Comparison of ENCODE assay signal across 21 mouse cellular contexts in genomic region chr1:151721357-151721983, GRCm38 (mm10). TPM values are rescaled to one million over a fixed set of nuclear protein-coding genes. Genes with fewer than 3 reads are reported as not detected.
DNase-seq lines count a peak whose midpoint lies in the region; ATAC-seq and TF ChIP-seq lines count a peak whose summit lies in the region.
"Had no signal": no experiment of that assay in that cellular context is flagged by ENCODE, and none has a peak within 500 bp of the region (broad histone marks: within the 10 kb centered on the region; RNA-seq: fewer than 3 reads in every experiment).

No protein-coding gene starts in this region.

- intact Hi-C loops in left cerebral cortex, adult 2 months (cut with DNase I), result no loop called here

- peak; percentile 41 for DNase-seq in adrenal gland, postnatal 14 days
- no peak for DNase-seq in adrenal gland, adult 8-10 months
- DNase-seq in liver, postnatal 0 days, result no peak
- no peak for DNase-seq in liver, embryonic 11.5 days (ENCODE audit: low spot score)
- DNase-seq in 3T3-L1 (ENCODE audit: low read depth, low spot score), result peak; percentile 10
- peak; percentile 73 for DNase-seq in brain, embryonic 14.5 days (ENCODE audit: low read depth)
- DNase-seq in left cerebral cortex, adult 2 months (ENCODE audit: extremely low spot score in 1 of 2, low spot score in 2 of 2), result no peak
- DNase-seq: cerebellum, adult 9-10 months; heart, postnatal 36 days; kidney, adult 11 months; thymus, postnatal 25 days had no signal

- peaks cover 13% of the 10 kb centered on the region; the same call in 1 of the 2 replicates for H3K36me3 ChIP-seq in liver, postnatal 0 days (replicated peaks; ENCODE audit: insufficient read depth, low read length)
- no peaks in the 10 kb centered on the region for H3K36me3 ChIP-seq in liver, embryonic 11.5 days (ENCODE audit: control insufficient read depth, insufficient read depth, low read length)
- H3K36me3 ChIP-seq: embryonic facial prominence, embryonic 13.5 days; heart, embryonic 13.5 days; limb, embryonic 12.5 days; neural tube, embryonic 15.5 days had no signal

- TF ChIP-seq EP300 in liver, postnatal 0 days (IDR thresholded peaks at IDR 0.05; ENCODE audit: low read depth), result no peak

- no peaks in the 10 kb centered on the region for H3K9me3 ChIP-seq in liver, postnatal 0 days (ENCODE audit: low read length)
- no peaks in the 10 kb centered on the region for H3K9me3 ChIP-seq in liver, embryonic 11.5 days (ENCODE audit: control insufficient read depth, low read length)
- H3K9me3 ChIP-seq: embryonic facial prominence, embryonic 13.5 days; heart, embryonic 13.5 days; limb, embryonic 12.5 days; neural tube, embryonic 15.5 days had no signal

- no peaks in the 10 kb centered on the region for H3K27me3 ChIP-seq in liver, postnatal 0 days (ENCODE audit: insufficient read depth, low read length)
- no peaks in the 10 kb centered on the region for H3K27me3 ChIP-seq in liver, embryonic 11.5 days (replicated peaks; ENCODE audit: control insufficient read depth, insufficient read depth, low read length)
- H3K27me3 ChIP-seq: embryonic facial prominence, embryonic 13.5 days; heart, embryonic 13.5 days; limb, embryonic 12.5 days; neural tube, embryonic 15.5 days; Patski had no signal

- no peak overlapping the region for H3K9ac ChIP-seq in liver, postnatal 0 days (replicated peaks)
- no peak overlapping the region for H3K9ac ChIP-seq in liver, embryonic 11.5 days (ENCODE audit: low read depth, low read length)
- H3K9ac ChIP-seq: embryonic facial prominence, embryonic 13.5 days; heart, embryonic 13.5 days; limb, embryonic 12.5 days; neural tube, embryonic 15.5 days had no signal

- no peak for TF ChIP-seq POLR2A in brain, embryonic 14.5 days (IDR thresholded peaks at IDR 0.05; ENCODE audit: borderline replicate concordance, extremely low read depth, insufficient read depth, insufficient read length, poor library complexity, severe bottlenecking)

- H3K4me1 ChIP-seq in liver, postnatal 0 days (ENCODE audit: insufficient read depth), result peaks cover 16% of the 10 kb centered on the region
- 0 out of 2 replicates have a peak, but pooled peaks cover 2% of the 10 kb centered on the region for H3K4me1 ChIP-seq in liver, embryonic 11.5 days (replicated peaks; ENCODE audit: control insufficient read depth, insufficient read depth, low read length)
- H3K4me1 ChIP-seq: embryonic facial prominence, embryonic 13.5 days; limb, embryonic 12.5 days had no signal

- H3K4me3 ChIP-seq in liver, postnatal 0 days (ENCODE audit: low read depth, low read length), result no peak overlapping the region
- no peak overlapping the region for H3K4me3 ChIP-seq in liver, embryonic 11.5 days (ENCODE audit: low read depth, low read length)
- H3K4me3 ChIP-seq in left cerebral cortex, adult 2 months, result no peak overlapping the region
- H3K4me3 ChIP-seq: embryonic facial prominence, embryonic 13.5 days; heart, embryonic 13.5 days; limb, embryonic 12.5 days; myocyte; neural tube, embryonic 15.5 days had no signal

- no peak overlapping the region for H3K4me2 ChIP-seq in liver, postnatal 0 days (ENCODE audit: low read depth, low read length)
- H3K4me2 ChIP-seq in liver, embryonic 11.5 days, result no peak overlapping the region
- H3K4me2 ChIP-seq: embryonic facial prominence, embryonic 13.5 days; heart, embryonic 13.5 days; limb, embryonic 12.5 days; neural tube, embryonic 15.5 days had no signal

- 0 out of 2 replicates have a peak overlapping the region, but pooled peaks have one; percentile 16 for H3K27ac ChIP-seq in liver, postnatal 0 days (ENCODE audit: low read depth)
- no peak overlapping the region for H3K27ac ChIP-seq in liver, embryonic 11.5 days (ENCODE audit: low read depth, low read length)
- no peak overlapping the region for H3K27ac ChIP-seq in left cerebral cortex, adult 2 months
- H3K27ac ChIP-seq: embryonic facial prominence, embryonic 13.5 days; heart, embryonic 13.5 days; kidney, postnatal 0 days; limb, embryonic 12.5 days; neural tube, embryonic 15.5 days; stomach, postnatal 0 days had no signal

- TF ChIP-seq CTCF in liver, postnatal 0 days (IDR thresholded peaks at IDR 0.05; ENCODE audit: low read depth), result no peak
- TF ChIP-seq CTCF in brain, embryonic 14.5 days (IDR thresholded peaks at IDR 0.05; ENCODE audit: borderline replicate concordance, extremely low read depth, insufficient read depth, insufficient read length), result no peak
- no peak for TF ChIP-seq CTCF in left cerebral cortex, adult 2 months (IDR thresholded peaks at IDR 0.05)

- 75% methylated on average over 10 of the region's 10 CpGs for WGBS in liver, postnatal 0 days (ENCODE audit: insufficient replicate concordance)
- 76% methylated on average over 10 of the region's 10 CpGs for WGBS in liver, embryonic 11.5 days

- ATAC-seq in liver, postnatal 0 days, result peak; percentile 24; the same call in 1 of the 2 replicates
- no peak for ATAC-seq in liver, embryonic 11.5 days (replicated peaks; ENCODE audit: low FRiP score)
- ATAC-seq: activated CD4-positive, CD25-positive, alpha-beta regulatory T cell, adult 4 months; hindbrain, embryonic 16.5 days; Patski had no signal

RNA-seq across cellular contexts. Expression of gene Edem3, which starts 33.7 kb away (rescaled TPM):
- total RNA-seq in adrenal gland, postnatal 14 days (2021), result 88.7 and 96.0 TPM in 2 replicates
- total RNA-seq in adrenal gland, adult 8-10 months (2022), result 100 to 1,000 TPM in 2 of 4 experiments, 10 to 100 TPM in 2; 81.2 to 151 (median 111) TPM
- polyA plus RNA-seq in liver, postnatal 0 days (2015; fragmentation: Nextera tagmentation; extraction: Ambion mirVana), result 3.7 and 5.2 TPM in 2 replicates
- 17.5 and 18.6 TPM in 2 replicates for polyA plus RNA-seq in liver, embryonic 11.5 days (2014; fragmentation: Nextera tagmentation; extraction: Ambion mirVana)
- polyA plus RNA-seq in brain, embryonic 14.5 days (2012; rRNA removed), result 17.0 and 24.1 TPM in 2 replicates
- total RNA-seq in left cerebral cortex, adult 2 months (2021), result 10 to 100 TPM; 38.0 to 39.6 TPM

Comparison
In these comparisons a context has a peak if more than half of its experiments do, and no peak if none do; other contexts are left out.
1. DNase-seq: peak in adrenal gland, postnatal 14 days (single experiment), 3T3-L1 (single experiment) and brain, embryonic 14.5 days (single experiment); none in adrenal gland, adult 8-10 months (single experiment), liver, postnatal 0 days (single experiment), liver, embryonic 11.5 days (single experiment) and left cerebral cortex, adult 2 months (0 of 2).